Mouse (Mus musculus): Measurements from ENCODE around the gene Wscd1. TPM values are rescaled to one million over a fixed set of nuclear protein-coding genes. Genes with fewer than 3 reads are reported as not detected.
A peak's percentile ranks its signal among the peaks of the same experiment; 100 is the strongest.

The Wscd1 gene
- total RNA-seq (2014; rRNA removed), result 143 and 167 TPM in 2 replicates
- polyA plus RNA-seq (2015; fragmentation: Nextera tagmentation; extraction: Ambion mirVana), result 81.5 and 82.4 TPM in 2 replicates

DNA sequence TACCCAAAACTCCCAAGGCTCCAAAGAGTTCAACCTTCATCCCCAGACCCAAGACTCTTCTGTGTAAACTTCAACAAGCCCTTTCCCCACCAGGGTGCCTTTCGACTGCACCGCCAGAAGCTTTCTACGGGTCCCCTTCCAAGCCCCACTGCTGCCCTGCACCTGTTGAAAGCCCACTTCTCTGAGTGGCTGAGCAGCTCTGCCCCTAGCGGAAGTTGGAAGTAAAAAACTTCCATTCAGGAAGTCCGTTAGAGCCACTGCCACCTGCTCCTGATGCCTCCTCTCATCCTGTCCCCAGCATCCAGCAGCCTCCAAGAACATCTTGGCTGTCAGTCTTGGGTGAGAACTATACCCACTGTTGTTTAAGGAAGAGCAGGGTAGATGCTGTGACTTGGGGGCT lies at the start of gene Wscd1:
Gene Wscd1 (plus strand): TSS at position 250 of the 400 bp plus-strand sequence.
- TF ChIP-seq CTCF (IDR thresholded peaks at IDR 0.05), result peak; percentile 88
- peak within 1 kb of the TSS; percentile 81 for H3K4me2 ChIP-seq (ENCODE audit: low read depth, low read length, poor library complexity, severe bottlenecking)
- H3K9me3 ChIP-seq (ENCODE audit: low read length), result no peaks in the 10 kb centered on the region
- peaks cover 13% of the 10 kb centered on the region; the same call in 1 of the 2 replicates for H3K4me1 ChIP-seq (ENCODE audit: insufficient read depth, low read length)
- DNase-seq (ENCODE audit: low spot score) (peak; percentile 77), ATAC-seq (ENCODE audit: low FRiP score) (no peak)
- peak within 1 kb of the TSS; percentile 84 for H3K9ac ChIP-seq (replicated peaks; ENCODE audit: low read length, poor library complexity, severe bottlenecking)
- no peaks in the 10 kb centered on the region for H3K27me3 ChIP-seq (ENCODE audit: insufficient read depth, low read length)
- H3K36me3 ChIP-seq (ENCODE audit: insufficient read depth, low read length), result no peaks in the 10 kb centered on the region
- WGBS, result 3% methylated on average over 5 of the region's 5 CpGs
- peak within 1 kb of the TSS; percentile 81 for H3K27ac ChIP-seq (ENCODE audit: low read depth, low read length)
- peak within 1 kb of the TSS; percentile 91 for H3K4me3 ChIP-seq (ENCODE audit: low read depth, low read length)

DNA sequence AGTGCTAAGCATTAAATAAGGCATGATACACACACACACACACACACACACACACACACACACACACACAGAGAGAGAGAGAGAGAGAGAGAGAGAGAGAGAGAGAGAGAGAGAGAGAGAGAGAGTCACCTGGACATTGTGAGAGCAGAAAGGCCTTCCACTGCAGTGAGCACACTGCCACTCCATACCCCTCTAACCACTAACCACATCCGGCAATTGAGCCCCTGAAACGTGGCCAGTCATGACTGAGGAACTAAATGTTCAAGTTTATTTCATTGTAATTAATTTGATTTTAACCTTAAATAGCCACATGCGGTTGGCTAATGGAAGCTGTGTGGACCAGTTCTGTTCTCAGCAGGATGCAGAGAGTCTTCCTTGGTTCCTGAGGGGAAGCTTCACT lies 21.7 kb upstream of the Wscd1 start:
- WGBS, result 82% methylated on average over 3 of the region's 3 CpGs
- ATAC-seq (ENCODE audit: low FRiP score) (no peak), DNase-seq (ENCODE audit: low spot score) (no peak)
- Histone ChIP-seq H3K27ac (ENCODE audit: low read depth, low read length) (no peak overlapping the region), H3K9me3 (ENCODE audit: low read length) (no peaks in the 10 kb centered on the region), H3K36me3 (ENCODE audit: insufficient read depth, low read length) (no peaks in the 10 kb centered on the region), H3K9ac (replicated peaks; ENCODE audit: low read length, poor library complexity, severe bottlenecking) (no peak overlapping the region), H3K4me3 (ENCODE audit: low read depth, low read length) (no peak overlapping the region), H3K27me3 (ENCODE audit: insufficient read depth, low read length) (no peaks in the 10 kb centered on the region), H3K4me2 (ENCODE audit: low read depth, low read length, poor library complexity, severe bottlenecking) (no peak overlapping the region), H3K4me1 (ENCODE audit: insufficient read depth, low read length) (no peaks in the 10 kb centered on the region)
- TF ChIP-seq CTCF (IDR thresholded peaks at IDR 0.05), result no peak

GRCm38 (mm10) chr11:71729287-71729686 lies 20.4 kb upstream of the Wscd1 start:
- no peak for TF ChIP-seq CTCF (IDR thresholded peaks at IDR 0.05)
- DNase-seq (ENCODE audit: low spot score) (peak; percentile 18), ATAC-seq (ENCODE audit: low FRiP score) (no peak)
- H3K4me3 ChIP-seq (ENCODE audit: low read depth, low read length), result no peak overlapping the region
- WGBS, result 29% methylated on average over 3 of the region's 3 CpGs
- H3K9me3 ChIP-seq (ENCODE audit: low read length), result no peaks in the 10 kb centered on the region
- no peaks in the 10 kb centered on the region for H3K27me3 ChIP-seq (ENCODE audit: insufficient read depth, low read length)
- H3K36me3 ChIP-seq (ENCODE audit: insufficient read depth, low read length), result no peaks in the 10 kb centered on the region
- no peak overlapping the region for H3K9ac ChIP-seq (replicated peaks; ENCODE audit: low read length, poor library complexity, severe bottlenecking)
- H3K4me2 ChIP-seq (ENCODE audit: low read depth, low read length, poor library complexity, severe bottlenecking), result no peak overlapping the region
- no peak overlapping the region for H3K27ac ChIP-seq (ENCODE audit: low read depth, low read length)
- H3K4me1 ChIP-seq (ENCODE audit: insufficient read depth, low read length), result no peaks in the 10 kb centered on the region

GRCm38 (mm10) chr11:71733771-71734170 lies 15.9 kb upstream of the Wscd1 start:
- no peaks in the 10 kb centered on the region for H3K9me3 ChIP-seq (ENCODE audit: low read length)
- peaks cover 4% of the 10 kb centered on the region for H3K4me1 ChIP-seq (ENCODE audit: insufficient read depth, low read length)
- 75% methylated on average over 4 of the region's 4 CpGs for WGBS
- DNase-seq (ENCODE audit: low spot score), result no peak
- H3K4me3 ChIP-seq (ENCODE audit: low read depth, low read length), result no peak overlapping the region
- no peak overlapping the region for H3K9ac ChIP-seq (replicated peaks; ENCODE audit: low read length, poor library complexity, severe bottlenecking)
- H3K27ac ChIP-seq (ENCODE audit: low read depth, low read length), result no peak overlapping the region
- TF ChIP-seq CTCF (IDR thresholded peaks at IDR 0.05), result no peak
- no peak for ATAC-seq (ENCODE audit: low FRiP score)
- no peaks in the 10 kb centered on the region for H3K36me3 ChIP-seq (ENCODE audit: insufficient read depth, low read length)
- no peaks in the 10 kb centered on the region for H3K27me3 ChIP-seq (ENCODE audit: insufficient read depth, low read length)
- H3K4me2 ChIP-seq (ENCODE audit: low read depth, low read length, poor library complexity, severe bottlenecking), result no peak overlapping the region

DNA sequence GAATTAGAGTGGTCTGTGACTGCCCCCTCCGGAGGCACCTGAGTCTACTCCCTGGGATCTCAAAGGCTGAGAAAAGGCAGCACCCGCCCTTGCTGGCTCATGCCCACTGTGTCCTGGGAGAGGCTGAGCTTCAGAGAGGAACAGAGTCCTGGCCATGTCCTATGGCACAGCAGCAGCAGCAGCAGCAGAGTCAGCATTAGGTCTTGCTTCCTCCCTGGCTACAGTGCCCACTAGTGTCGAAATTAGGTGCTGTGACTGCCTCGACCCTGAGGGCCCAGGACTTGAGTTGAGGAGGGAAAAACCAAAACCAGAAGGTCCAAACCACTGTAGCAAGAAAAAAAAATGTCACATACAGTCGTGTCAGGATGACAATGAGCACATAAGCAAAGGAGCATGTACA lies 12.6 kb upstream of the Wscd1 start:
- WGBS, result 37% methylated on average over 5 of the region's 5 CpGs
- peak; percentile 70 for TF ChIP-seq CTCF (IDR thresholded peaks at IDR 0.05)
- Histone ChIP-seq H3K27me3 (ENCODE audit: insufficient read depth, low read length) (no peaks in the 10 kb centered on the region), H3K27ac (ENCODE audit: low read depth, low read length) (no peak overlapping the region), H3K9ac (replicated peaks; ENCODE audit: low read length, poor library complexity, severe bottlenecking) (no peak overlapping the region), H3K36me3 (ENCODE audit: insufficient read depth, low read length) (no peaks in the 10 kb centered on the region), H3K4me2 (ENCODE audit: low read depth, low read length, poor library complexity, severe bottlenecking) (no peak overlapping the region), H3K4me1 (ENCODE audit: insufficient read depth, low read length) (peaks cover 7% of the 10 kb centered on the region), H3K9me3 (ENCODE audit: low read length) (no peaks in the 10 kb centered on the region), H3K4me3 (ENCODE audit: low read depth, low read length) (no peak overlapping the region)
- DNase-seq (ENCODE audit: low spot score), result peak; percentile 53
- no peak for ATAC-seq (ENCODE audit: low FRiP score)

DNA sequence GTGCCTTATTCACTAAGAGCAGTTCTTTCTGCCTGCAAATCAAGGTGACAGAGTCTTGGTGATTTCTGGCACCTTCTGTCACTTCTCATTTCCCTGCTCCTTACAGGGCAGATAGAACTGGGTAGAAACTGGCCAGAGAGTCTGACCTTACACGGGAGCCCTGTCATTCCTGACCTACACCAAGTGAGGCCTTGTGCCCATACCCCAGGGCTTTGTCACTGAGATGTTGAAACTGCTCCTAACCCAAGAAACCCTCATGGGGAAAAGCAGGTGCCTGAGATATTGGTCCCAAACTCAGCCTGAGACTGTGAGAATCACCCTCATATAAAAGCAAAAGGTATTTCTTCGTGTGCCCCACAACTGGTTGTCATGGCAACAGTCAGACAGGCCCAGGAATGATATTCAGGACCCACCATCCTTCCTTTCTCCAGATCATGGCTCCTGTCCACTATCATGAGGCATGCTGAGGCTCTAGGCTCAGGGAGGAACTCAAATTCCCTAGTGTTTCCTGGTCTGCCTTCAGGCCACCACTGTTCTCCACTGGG lies 11.1 kb upstream of the Wscd1 start:
- Histone ChIP-seq H3K9ac (replicated peaks; ENCODE audit: low read length, poor library complexity, severe bottlenecking) (no peak overlapping the region), H3K36me3 (ENCODE audit: insufficient read depth, low read length) (no peaks in the 10 kb centered on the region), H3K4me3 (ENCODE audit: low read depth, low read length) (no peak overlapping the region), H3K27me3 (ENCODE audit: insufficient read depth, low read length) (no peaks in the 10 kb centered on the region), H3K27ac (ENCODE audit: low read depth, low read length) (no peak overlapping the region), H3K9me3 (ENCODE audit: low read length) (no peaks in the 10 kb centered on the region), H3K4me1 (ENCODE audit: insufficient read depth, low read length) (peaks cover 7% of the 10 kb centered on the region), H3K4me2 (ENCODE audit: low read depth, low read length, poor library complexity, severe bottlenecking) (no peak overlapping the region)
- 21% methylated on average over 2 of the region's 2 CpGs for WGBS
- no peak for TF ChIP-seq CTCF (IDR thresholded peaks at IDR 0.05)
- DNase-seq (ENCODE audit: low spot score) (peak; percentile 40), ATAC-seq (ENCODE audit: low FRiP score) (no peak)
